Mouse (Mus musculus) midbrain, embryonic 15.5 days (tissue): ENCODE data around the gene Lgals3. TPM values are rescaled to one million over a fixed set of nuclear protein-coding genes. Genes with fewer than 3 reads are reported as not detected.

Experiments
- ATAC-seq: fragments of 200-750 bp; cut with Nextera tagmentation; replicated peaks from 2 replicates; pipeline ENCODE4 v1.8.0; 2017; ENCODE audit warnings: moderate TSS enrichment
- H3K27ac ChIP-seq: fragments of 300-500 bp; sonication (generic); 2 replicates; pipeline ENCODE4 v1.5.1; 2015; ENCODE audit warnings: mild to moderate bottlenecking, inconsistent platforms
- H3K27me3 ChIP-seq: fragments of 300-500 bp; sonication (generic); replicated peaks from 2 replicates; pipeline ENCODE4 v1.6.1; 2015; ENCODE audit warnings: inconsistent platforms
- H3K36me3 ChIP-seq: fragments of 300-500 bp; sonication (generic); replicated peaks from 2 replicates; pipeline ENCODE4 v1.6.1; 2015; ENCODE audit warnings: inconsistent platforms
- H3K4me1 ChIP-seq: fragments of 300-500 bp; sonication (generic); 2 replicates; pipeline ENCODE4 v1.6.1; 2015; ENCODE audit warnings: inconsistent platforms
- H3K4me2 ChIP-seq: fragments of 300-500 bp; sonication (generic); 2 replicates; pipeline ENCODE4 v1.6.1; 2015; ENCODE audit warnings: inconsistent platforms, mild to moderate bottlenecking, moderate library complexity
- H3K4me3 ChIP-seq: fragments of 300-500 bp; sonication (generic); 2 replicates; pipeline ENCODE4 v1.5.1; 2015; ENCODE audit warnings: mild to moderate bottlenecking, inconsistent platforms
- H3K9ac ChIP-seq: fragments of 300-500 bp; sonication (generic); 2 replicates; pipeline ENCODE4 v1.6.1; 2015; ENCODE audit warnings: mild to moderate bottlenecking, inconsistent platforms
- H3K9me3 ChIP-seq: fragments of 300-500 bp; sonication (generic); 2 replicates; pipeline ENCODE4 v1.6.1; 2016; ENCODE audit warnings: inconsistent platforms
- WGBS: fragments of 180-500 bp; shearing (Covaris S2); methylation state at CpG from one replicate; pipeline ENCODE4 v1.1.7; 2015; ENCODE audit warnings: mixed read lengths; 5-methylcytosine and 5-hydroxymethylcytosine counted together
- polyA plus RNA-seq: library from polyadenylated mRNA; unstranded; fragments of >200 nt; fragmentation: Nextera tagmentation; extraction: Ambion mirVana; gene quantifications from 2 replicates; pipeline ENCODE4 v1.2.1, GENCODE M21; 2015

The Lgals3 gene
- polyA plus RNA-seq, 1 experiment from 2014 or later, result 3.6 TPM

DNA sequence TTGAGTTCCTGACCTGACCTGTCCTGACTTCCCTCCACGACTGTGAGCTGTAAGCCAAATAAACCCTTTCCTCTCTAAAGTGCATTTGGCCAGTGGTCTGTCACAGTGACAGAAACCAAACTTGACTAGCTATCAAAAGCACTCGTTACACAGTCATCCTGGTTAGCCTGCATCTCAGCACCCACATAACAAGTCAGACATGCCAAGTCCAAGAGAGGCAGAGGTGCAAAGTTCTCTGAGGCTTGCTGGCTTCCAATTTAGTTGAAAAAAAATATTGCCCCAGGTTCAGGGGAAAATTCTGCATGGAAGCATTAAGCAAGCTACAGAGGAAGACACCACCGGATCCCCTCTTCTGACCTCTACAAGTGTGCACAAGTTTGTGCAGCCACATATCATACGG lies 14.3 kb upstream of the Lgals3 start:
- Histone ChIP-seq H3K36me3 (no peaks in the 10 kb centered on the region), H3K9me3 (no peaks in the 10 kb centered on the region), H3K9ac (no peak overlapping the region), H3K4me3 (no peak overlapping the region), H3K4me1 (no peaks in the 10 kb centered on the region), H3K4me2 (no peak overlapping the region), H3K27me3 (no peaks in the 10 kb centered on the region), H3K27ac (no peak overlapping the region)
- no peak for ATAC-seq
- 89% methylated on average over 4 of the region's 4 CpGs for WGBS

GRCm38 (mm10) chr14:47354111-47354577 lies 13.4 kb upstream of the Lgals3 start:
- Histone ChIP-seq H3K4me3 (no peak overlapping the region), H3K27ac (no peak overlapping the region), H3K27me3 (no peaks in the 10 kb centered on the region), H3K9me3 (no peaks in the 10 kb centered on the region), H3K4me2 (no peak overlapping the region), H3K4me1 (no peaks in the 10 kb centered on the region), H3K36me3 (no peaks in the 10 kb centered on the region), H3K9ac (no peak overlapping the region)
- 0 out of 2 replicates have a peak, but pooled peaks have one; percentile 20 for ATAC-seq
- 69% methylated on average over 8 of the region's 8 CpGs for WGBS

DNA sequence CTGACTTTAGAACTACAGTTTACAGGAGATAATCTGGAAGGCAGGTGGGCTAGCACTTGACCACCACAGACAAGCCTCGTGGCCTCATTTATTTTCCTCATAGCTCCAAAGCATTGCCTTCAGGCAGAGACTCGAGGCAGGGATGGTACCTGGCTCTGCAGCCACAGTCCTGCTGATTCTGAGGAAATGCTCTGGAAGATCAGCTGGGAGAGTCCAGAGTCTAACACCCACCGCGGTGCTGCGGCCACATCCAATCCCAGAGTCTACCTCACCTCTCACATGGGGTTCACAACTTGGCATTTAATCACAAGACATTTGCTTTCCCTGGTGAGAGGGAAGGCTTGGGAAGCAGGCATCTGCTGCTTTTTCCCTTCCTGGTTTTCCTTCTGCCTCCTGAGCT lies 12.6 kb upstream of the Lgals3 start:
- Histone ChIP-seq H3K9me3 (no peaks in the 10 kb centered on the region), H3K9ac (no peak overlapping the region), H3K4me3 (no peak overlapping the region), H3K27me3 (no peaks in the 10 kb centered on the region), H3K4me2 (no peak overlapping the region), H3K36me3 (no peaks in the 10 kb centered on the region), H3K27ac (no peak overlapping the region), H3K4me1 (no peaks in the 10 kb centered on the region)
- no peak for ATAC-seq
- WGBS, result 84% methylated on average over 5 of the region's 5 CpGs

DNA sequence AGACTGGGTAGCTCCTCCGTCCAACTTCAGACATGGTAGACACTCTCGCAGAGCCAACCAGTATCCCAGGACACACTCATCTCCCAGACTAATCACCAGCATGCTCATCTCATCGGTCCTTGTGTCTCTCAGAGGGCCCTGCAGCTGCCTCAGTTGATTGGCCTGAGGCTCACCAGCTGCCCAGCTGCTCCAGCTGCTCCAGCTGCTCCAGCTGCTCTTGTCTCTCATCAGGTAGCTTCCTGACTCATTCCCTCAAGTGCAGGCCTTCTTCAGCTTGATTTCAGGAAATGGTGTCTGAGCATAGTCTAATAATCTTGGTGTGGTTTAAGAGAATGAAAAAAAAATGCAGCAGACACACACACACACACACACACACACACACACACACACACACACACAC lies 10.9 kb upstream of the Lgals3 start:
- Histone ChIP-seq H3K4me2 (no peak overlapping the region), H3K4me3 (no peak overlapping the region), H3K36me3 (no peaks in the 10 kb centered on the region), H3K27ac (no peak overlapping the region), H3K4me1 (no peaks in the 10 kb centered on the region), H3K9ac (no peak overlapping the region), H3K27me3 (no peaks in the 10 kb centered on the region), H3K9me3 (no peaks in the 10 kb centered on the region)
- ATAC-seq, result no peak
- 84% methylated on average over 3 of the region's 3 CpGs for WGBS

GRCm38 (mm10) chr14:47359610-47360009 lies 7.9 kb upstream of the Lgals3 start:
- Histone ChIP-seq H3K4me3 (no peak overlapping the region), H3K9ac (no peak overlapping the region), H3K9me3 (no peaks in the 10 kb centered on the region), H3K27ac (no peak overlapping the region), H3K4me2 (no peak overlapping the region), H3K36me3 (no peaks in the 10 kb centered on the region), H3K4me1 (no peaks in the 10 kb centered on the region), H3K27me3 (no peaks in the 10 kb centered on the region)
- no peak for ATAC-seq
- 76% methylated on average over 3 of the region's 3 CpGs for WGBS

- Histone ChIP-seq H3K4me3 (no peak overlapping the region), H3K9me3 (no peaks in the 10 kb centered on the region), H3K4me1 (no peaks in the 10 kb centered on the region), H3K36me3 (no peaks in the 10 kb centered on the region), H3K27ac (no peak overlapping the region), H3K9ac (no peak overlapping the region), H3K27me3 (no peaks in the 10 kb centered on the region), H3K4me2 (no peak overlapping the region)
- WGBS, result 89% methylated on average over 2 of the region's 2 CpGs
- ATAC-seq, result no peak
Observed at GRCm38 (mm10) chr14:47361418-47361817, 6.1 kb upstream of the Lgals3 start.

- H3K4me2 ChIP-seq, result no peak overlapping the region
- no peak for ATAC-seq
- H3K36me3 ChIP-seq, result no peaks in the 10 kb centered on the region
- no peak overlapping the region for H3K4me3 ChIP-seq
- no peak overlapping the region for H3K27ac ChIP-seq
- H3K9me3 ChIP-seq, result no peaks in the 10 kb centered on the region
- H3K4me1 ChIP-seq, result peaks cover 3% of the 10 kb centered on the region
- WGBS, result 89% methylated on average over 9 of the region's 9 CpGs
- no peaks in the 10 kb centered on the region for H3K27me3 ChIP-seq
- no peak overlapping the region for H3K9ac ChIP-seq
Observed at GRCm38 (mm10) chr14:47361899-47362298, 5.7 kb upstream of the Lgals3 start.

GRCm38 (mm10) chr14:47364742-47365449 lies 2.7 kb upstream of the Lgals3 start:
- H3K27me3 ChIP-seq, result no peaks in the 10 kb centered on the region
- peak overlapping the region; percentile 9; the same call in 1 of the 2 replicates for H3K4me2 ChIP-seq
- no peaks in the 10 kb centered on the region for H3K36me3 ChIP-seq
- peaks cover 12% of the 10 kb centered on the region for H3K4me1 ChIP-seq
- ATAC-seq, result no peak
- no peaks in the 10 kb centered on the region for H3K9me3 ChIP-seq
- no peak overlapping the region for H3K9ac ChIP-seq
- 45% methylated on average over 21 of the region's 21 CpGs for WGBS
- H3K27ac ChIP-seq, result no peak overlapping the region
- no peak overlapping the region for H3K4me3 ChIP-seq

- ATAC-seq, result peak; percentile 59
- no peaks in the 10 kb centered on the region for H3K9me3 ChIP-seq
- H3K4me1 ChIP-seq, result peaks cover 12% of the 10 kb centered on the region
- no peak overlapping the region for H3K4me2 ChIP-seq
- no peak overlapping the region for H3K9ac ChIP-seq
- no peak overlapping the region for H3K4me3 ChIP-seq
- 48% methylated on average over 7 of the region's 7 CpGs for WGBS
- H3K27me3 ChIP-seq, result no peaks in the 10 kb centered on the region
- no peaks in the 10 kb centered on the region for H3K36me3 ChIP-seq
- peak overlapping the region; percentile 35; the same call in 1 of the 2 replicates for H3K27ac ChIP-seq
Observed at GRCm38 (mm10) chr14:47366881-47367321, 650 bp upstream of the Lgals3 start.

- Histone ChIP-seq H3K27me3 (peaks cover 16% of the 10 kb centered on the region), H3K4me2 (no peak overlapping the region), H3K27ac (no peak overlapping the region), H3K4me1 (peaks cover 22% of the 10 kb centered on the region), H3K4me3 (no peak overlapping the region), H3K9ac (no peak overlapping the region), H3K36me3 (no peaks in the 10 kb centered on the region), H3K9me3 (no peaks in the 10 kb centered on the region)
- ATAC-seq, result no peak
- 90% methylated on average over 5 of the region's 5 CpGs for WGBS
Observed at GRCm38 (mm10) chr14:47369741-47370140, 2.2 kb downstream of the Lgals3 start.

GRCm38 (mm10) chr14:47370790-47371189 lies 3.2 kb downstream of the Lgals3 start:
- H3K36me3 ChIP-seq, result no peaks in the 10 kb centered on the region
- no peak overlapping the region for H3K4me2 ChIP-seq
- H3K4me1 ChIP-seq, result peaks cover 22% of the 10 kb centered on the region
- no peak overlapping the region for H3K9ac ChIP-seq
- no peak overlapping the region for H3K27ac ChIP-seq
- WGBS, result 83% methylated on average over 3 of the region's 3 CpGs
- no peak for ATAC-seq
- peaks cover 16% of the 10 kb centered on the region for H3K27me3 ChIP-seq
- no peaks in the 10 kb centered on the region for H3K9me3 ChIP-seq
- no peak overlapping the region for H3K4me3 ChIP-seq

DNA sequence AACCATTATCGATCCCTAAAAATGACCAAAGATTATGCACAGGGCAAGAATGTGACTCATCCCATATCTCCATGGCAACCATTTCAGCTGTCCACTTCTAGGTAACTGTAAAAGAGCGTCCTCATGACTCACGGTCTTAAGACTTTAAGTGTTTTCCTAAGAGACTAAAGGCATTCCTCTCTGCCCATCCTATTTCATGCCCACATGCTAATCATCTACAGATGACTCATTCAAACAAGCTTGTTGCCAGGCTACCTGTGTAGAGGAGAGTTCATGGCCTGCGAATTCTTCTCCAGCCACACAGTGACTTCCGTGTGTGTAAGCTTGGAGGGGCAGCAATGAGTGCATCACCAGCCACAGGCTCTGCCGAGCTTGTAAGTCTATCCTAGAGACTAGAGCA lies 4.1 kb downstream of the Lgals3 start:
- no peak for ATAC-seq
- H3K9ac ChIP-seq, result no peak overlapping the region
- 63% methylated on average over 6 of the region's 6 CpGs for WGBS
- H3K27ac ChIP-seq, result no peak overlapping the region
- no peak overlapping the region for H3K4me3 ChIP-seq
- peaks cover 22% of the 10 kb centered on the region for H3K4me1 ChIP-seq
- peaks cover 16% of the 10 kb centered on the region for H3K27me3 ChIP-seq
- no peaks in the 10 kb centered on the region for H3K36me3 ChIP-seq
- H3K4me2 ChIP-seq, result no peak overlapping the region
- no peaks in the 10 kb centered on the region for H3K9me3 ChIP-seq
